Mouse (Mus musculus): ENCODE measurements around the gene Ucn2. TPM values are rescaled to one million over a fixed set of nuclear protein-coding genes. Genes with fewer than 3 reads are reported as not detected.
A peak's percentile ranks its signal among the peaks of the same experiment; 100 is the strongest.

Gene Ucn2
- polyA plus RNA-seq, 1 experiment = 0.75 TPM

GRCm38 (mm10) chr9:108992620-108993361 is 7.0 kb downstream of the Ucn2 start:
- TF ChIP-seq POLR2A (IDR thresholded peaks at IDR 0.05; ENCODE audit: borderline replicate concordance, extremely low read depth, insufficient read depth, insufficient read length, poor library complexity, severe bottlenecking) (no peak), CTCF (IDR thresholded peaks at IDR 0.05; ENCODE audit: borderline replicate concordance, extremely low read depth, insufficient read depth, insufficient read length) (no peak)
- no peak for DNase-seq (ENCODE audit: low read depth)

GRCm38 (mm10) chr9:108996411-108996810 is 10.6 kb downstream of the Ucn2 start:
- no peak for DNase-seq (ENCODE audit: low read depth)
- TF ChIP-seq POLR2A (IDR thresholded peaks at IDR 0.05; ENCODE audit: borderline replicate concordance, extremely low read depth, insufficient read depth, insufficient read length, poor library complexity, severe bottlenecking) (no peak), CTCF (IDR thresholded peaks at IDR 0.05; ENCODE audit: borderline replicate concordance, extremely low read depth, insufficient read depth, insufficient read length) (no peak)

DNA sequence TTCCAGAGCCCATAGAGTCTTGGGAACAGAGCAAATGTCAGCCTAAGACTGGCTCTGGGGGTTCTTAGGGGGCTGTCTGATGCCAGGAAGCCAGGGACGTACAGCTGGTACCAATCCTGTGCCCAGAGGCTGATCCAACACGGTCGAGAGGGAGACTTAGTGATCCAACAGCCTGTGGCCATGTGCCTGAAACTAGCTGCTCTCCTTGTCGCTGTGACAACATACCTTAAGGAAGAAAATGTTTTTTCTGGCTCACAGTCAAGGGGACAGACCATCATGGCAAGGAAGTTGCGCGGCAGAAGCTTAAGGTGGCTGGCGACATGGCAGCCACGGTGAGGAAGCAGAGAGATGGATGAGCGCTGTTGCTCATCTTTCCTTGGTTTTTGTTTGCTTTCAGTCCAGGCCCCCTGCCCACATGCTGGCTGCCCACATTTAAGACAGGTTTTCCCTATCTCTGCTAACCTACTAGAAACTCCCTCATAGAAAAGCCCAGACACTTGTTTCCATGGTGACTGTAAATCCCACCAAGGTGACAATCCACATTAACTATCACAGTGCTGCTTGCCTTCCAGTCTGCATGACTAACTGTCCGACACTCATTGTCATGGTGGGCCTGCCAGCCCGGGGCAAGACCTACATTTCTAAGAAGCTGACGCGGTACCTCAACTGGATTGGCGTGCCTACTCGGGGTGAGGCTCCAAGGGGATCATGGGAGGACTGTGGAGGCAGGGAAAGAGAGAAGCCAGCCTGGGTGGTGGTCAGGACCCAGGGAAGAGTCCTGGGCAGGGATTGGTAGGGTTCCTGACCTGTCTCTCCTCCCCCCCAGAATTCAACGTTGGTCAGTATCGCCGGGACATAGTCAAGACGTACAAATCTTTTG is 12.7 kb downstream of the Ucn2 start:
- TF ChIP-seq POLR2A (IDR thresholded peaks at IDR 0.05; ENCODE audit: borderline replicate concordance, extremely low read depth, insufficient read depth, insufficient read length, poor library complexity, severe bottlenecking) = no peak
- TF ChIP-seq CTCF (IDR thresholded peaks at IDR 0.05; ENCODE audit: borderline replicate concordance, extremely low read depth, insufficient read depth, insufficient read length) = no peak
- peak; percentile 22 for DNase-seq (ENCODE audit: low read depth)

DNA sequence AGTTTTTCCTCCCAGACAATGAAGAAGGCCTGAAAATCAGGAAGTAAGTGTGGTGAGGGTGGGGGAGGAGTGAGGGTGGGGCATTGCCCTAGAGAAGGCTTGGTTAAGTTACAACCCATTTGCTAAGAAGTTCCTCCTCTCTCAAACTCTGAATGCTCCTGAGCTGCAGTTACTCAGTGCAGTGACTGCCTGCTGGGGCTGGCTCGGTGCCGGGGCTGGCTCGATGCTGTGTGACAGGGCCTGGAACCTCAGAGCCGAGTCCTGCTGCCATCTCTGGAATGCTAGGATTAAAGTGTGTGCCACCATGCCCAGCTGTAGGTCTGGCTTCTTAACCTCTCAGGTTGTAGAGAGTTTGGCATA is 13.3 kb downstream of the Ucn2 start:
- no peak for TF ChIP-seq CTCF (IDR thresholded peaks at IDR 0.05; ENCODE audit: borderline replicate concordance, extremely low read depth, insufficient read depth, insufficient read length)
- TF ChIP-seq POLR2A (IDR thresholded peaks at IDR 0.05; ENCODE audit: borderline replicate concordance, extremely low read depth, insufficient read depth, insufficient read length, poor library complexity, severe bottlenecking) = no peak
- DNase-seq (ENCODE audit: low read depth) = no peak

DNA sequence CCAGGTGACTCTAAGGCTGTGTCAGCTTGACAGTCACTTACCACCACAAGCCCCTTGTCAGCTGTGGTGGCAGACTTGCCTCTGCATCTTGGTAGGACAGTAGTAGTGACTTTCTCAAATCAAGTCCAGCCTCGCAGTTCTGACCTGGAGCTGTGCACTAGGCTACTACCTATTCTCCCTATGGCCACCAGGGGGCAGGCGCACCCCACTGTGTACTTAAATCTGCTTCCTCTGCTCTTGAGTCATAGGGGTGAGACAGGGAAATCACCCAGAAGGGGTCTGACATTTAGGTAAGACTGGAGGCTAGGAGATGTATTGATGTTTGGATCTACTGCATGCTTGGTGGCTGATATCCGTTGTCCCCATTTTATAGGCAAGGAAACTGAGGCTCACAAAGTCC is 14.9 kb downstream of the Ucn2 start:
- peak; percentile 79 for DNase-seq (ENCODE audit: low read depth)
- TF ChIP-seq CTCF (IDR thresholded peaks at IDR 0.05; ENCODE audit: borderline replicate concordance, extremely low read depth, insufficient read depth, insufficient read length) (peak; percentile 93), POLR2A (IDR thresholded peaks at IDR 0.05; ENCODE audit: borderline replicate concordance, extremely low read depth, insufficient read depth, insufficient read length, poor library complexity, severe bottlenecking) (no peak)

DNA sequence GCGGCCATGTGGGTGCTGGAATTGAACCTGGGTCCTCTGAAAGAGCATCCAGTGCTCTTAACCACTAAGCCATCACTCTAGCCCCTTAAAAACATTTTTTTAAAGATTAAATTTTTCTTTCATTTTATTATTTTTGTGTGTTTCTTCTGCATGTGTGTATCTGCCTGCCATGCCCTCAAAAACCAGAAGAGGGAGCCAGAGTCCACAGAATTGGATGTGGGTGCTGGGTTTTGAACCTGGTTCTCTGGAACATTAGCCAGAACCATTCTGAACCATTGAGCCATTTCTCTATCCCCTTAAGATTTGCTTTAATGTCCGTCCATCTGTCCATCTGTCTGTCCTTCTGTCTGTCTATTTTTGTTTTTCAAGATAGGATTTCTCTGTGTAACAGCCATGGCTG is 17.4 kb downstream of the Ucn2 start:
- DNase-seq (ENCODE audit: low read depth) = peak; percentile 21
- TF ChIP-seq CTCF (IDR thresholded peaks at IDR 0.05; ENCODE audit: borderline replicate concordance, extremely low read depth, insufficient read depth, insufficient read length) (peak; percentile 73; the same call in 1 of the 2 replicates), POLR2A (IDR thresholded peaks at IDR 0.05; ENCODE audit: borderline replicate concordance, extremely low read depth, insufficient read depth, insufficient read length, poor library complexity, severe bottlenecking) (no peak)

DNA sequence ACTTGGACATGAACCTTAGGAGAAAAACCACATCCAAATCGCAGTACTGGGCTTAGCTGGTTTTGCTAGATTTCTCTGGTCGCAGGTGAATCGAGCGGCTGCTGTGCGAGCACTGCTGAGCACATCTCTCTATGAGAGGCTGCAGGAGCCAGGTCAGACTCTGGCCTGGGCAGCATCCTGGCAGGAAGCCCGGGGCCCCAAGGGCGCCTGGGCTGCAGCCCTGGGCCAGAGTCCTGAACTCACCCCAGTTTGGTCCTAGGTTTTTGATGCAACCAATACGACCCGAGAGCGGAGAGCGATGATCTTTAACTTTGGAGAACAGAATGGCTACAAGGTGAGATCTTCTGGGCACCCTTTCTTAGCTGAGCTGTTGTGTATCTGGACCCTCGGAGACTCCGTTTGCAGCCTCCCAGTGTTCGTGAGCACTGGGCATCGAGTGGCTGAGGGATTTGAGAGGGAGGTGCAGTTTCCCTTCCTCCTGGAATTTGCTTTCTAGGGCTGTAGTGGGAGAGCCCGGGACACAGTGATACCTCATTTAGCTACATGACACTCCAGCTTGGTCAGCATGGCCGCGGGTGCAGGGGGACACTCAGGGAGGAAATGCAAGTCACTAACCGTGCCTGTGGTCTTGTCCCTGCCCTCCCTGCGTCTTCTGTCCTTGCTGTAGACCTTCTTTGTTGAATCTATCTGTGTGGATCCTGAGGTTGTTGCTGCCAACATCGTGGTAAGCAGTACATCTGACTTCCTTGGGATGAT is 21.4 kb downstream of the Ucn2 start:
- TF ChIP-seq POLR2A (IDR thresholded peaks at IDR 0.05; ENCODE audit: borderline replicate concordance, extremely low read depth, insufficient read depth, insufficient read length, poor library complexity, severe bottlenecking) = no peak
- TF ChIP-seq CTCF (IDR thresholded peaks at IDR 0.05; ENCODE audit: borderline replicate concordance, extremely low read depth, insufficient read depth, insufficient read length) = no peak
- DNase-seq (ENCODE audit: low read depth) = no peak

- DNase-seq (ENCODE audit: low read depth) = no peak
- no peak for TF ChIP-seq CTCF (IDR thresholded peaks at IDR 0.05; ENCODE audit: borderline replicate concordance, extremely low read depth, insufficient read depth, insufficient read length)
- no peak for TF ChIP-seq POLR2A (IDR thresholded peaks at IDR 0.05; ENCODE audit: borderline replicate concordance, extremely low read depth, insufficient read depth, insufficient read length, poor library complexity, severe bottlenecking)
Measured at GRCm38 (mm10) chr9:109008081-109008480, 22.3 kb downstream of the Ucn2 start.

- DNase-seq (ENCODE audit: low read depth) = no peak
- no peak for TF ChIP-seq POLR2A (IDR thresholded peaks at IDR 0.05; ENCODE audit: borderline replicate concordance, extremely low read depth, insufficient read depth, insufficient read length, poor library complexity, severe bottlenecking)
Measured at GRCm38 (mm10) chr9:109008994-109009635, 23.3 kb downstream of the Ucn2 start.

DNA sequence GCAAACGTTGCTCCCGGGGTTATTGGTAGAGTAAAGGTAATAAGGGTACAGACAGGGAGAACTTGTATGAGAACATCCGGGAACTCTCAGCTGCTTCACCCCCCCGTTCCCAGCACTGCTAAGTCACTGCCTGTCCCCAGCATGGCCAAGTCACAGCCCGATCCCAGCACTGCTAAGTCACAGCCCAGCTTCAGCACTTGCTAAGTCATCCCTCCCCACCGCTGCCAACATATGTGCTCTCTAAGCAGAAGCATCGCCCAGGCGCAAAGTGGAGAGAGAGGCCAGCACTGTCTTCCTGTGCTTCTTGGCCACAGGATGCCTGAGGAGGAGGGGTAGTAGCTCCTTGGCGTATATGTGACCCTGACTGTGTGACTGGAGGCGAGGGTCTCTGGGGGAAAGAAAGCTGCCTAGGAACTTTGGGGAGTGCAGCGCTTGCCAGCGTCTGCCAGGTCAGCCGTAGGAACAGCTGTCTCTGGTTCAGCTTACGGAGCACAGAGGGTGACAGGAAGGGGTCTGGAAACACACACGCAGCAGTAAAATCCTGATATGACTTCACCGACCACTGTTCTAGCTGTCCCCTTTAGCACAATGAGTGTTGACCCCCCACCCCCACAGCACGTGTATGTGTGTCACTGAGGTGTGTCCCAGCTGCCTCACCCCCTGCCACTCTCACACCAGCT is 24.0 kb downstream of the Ucn2 start:
- no peak for DNase-seq (ENCODE audit: low read depth)
- no peak for TF ChIP-seq CTCF (IDR thresholded peaks at IDR 0.05; ENCODE audit: borderline replicate concordance, extremely low read depth, insufficient read depth, insufficient read length)
- TF ChIP-seq POLR2A (IDR thresholded peaks at IDR 0.05; ENCODE audit: borderline replicate concordance, extremely low read depth, insufficient read depth, insufficient read length, poor library complexity, severe bottlenecking) = no peak
